Mouse (Mus musculus) left cerebral cortex, adult 11 months (tissue): ENCODE measurements around the gene Fam163b.
A peak's percentile ranks its signal among the peaks of the same experiment; 100 is the strongest.

ENCODE experiments used
- DNase-seq: peaks from one replicate; pipeline ENCODE4 v3.0.0; 2022; ENCODE audit warnings: low spot score

Fam163b gene

DNA sequence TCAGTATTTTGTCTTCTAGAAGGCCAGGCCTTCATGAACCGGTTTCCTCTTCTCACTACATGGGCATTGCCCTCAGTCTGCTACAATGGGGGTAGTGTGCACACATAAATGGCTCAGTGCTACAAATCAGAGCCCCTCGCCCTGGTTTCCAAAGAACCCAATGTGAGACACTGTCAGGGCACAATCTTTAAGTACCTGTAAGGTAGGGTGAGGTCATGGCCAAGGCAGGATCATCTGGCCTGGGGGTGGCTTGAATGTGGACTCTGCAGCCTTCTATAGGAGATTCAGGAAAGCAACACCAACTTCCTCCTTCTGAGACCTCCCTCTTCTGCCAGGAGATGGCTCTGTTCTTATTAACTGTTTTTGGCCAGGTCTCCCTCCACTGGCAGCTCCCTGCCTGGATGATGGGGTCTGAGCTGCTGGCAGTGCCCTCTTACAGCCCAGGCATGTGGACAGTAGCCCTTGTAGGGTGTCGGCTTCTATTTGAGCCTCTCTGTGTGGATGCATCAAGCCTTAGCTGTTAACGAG is 55.7 kb downstream of the Fam163b start:
- no peak for DNase-seq

DNA sequence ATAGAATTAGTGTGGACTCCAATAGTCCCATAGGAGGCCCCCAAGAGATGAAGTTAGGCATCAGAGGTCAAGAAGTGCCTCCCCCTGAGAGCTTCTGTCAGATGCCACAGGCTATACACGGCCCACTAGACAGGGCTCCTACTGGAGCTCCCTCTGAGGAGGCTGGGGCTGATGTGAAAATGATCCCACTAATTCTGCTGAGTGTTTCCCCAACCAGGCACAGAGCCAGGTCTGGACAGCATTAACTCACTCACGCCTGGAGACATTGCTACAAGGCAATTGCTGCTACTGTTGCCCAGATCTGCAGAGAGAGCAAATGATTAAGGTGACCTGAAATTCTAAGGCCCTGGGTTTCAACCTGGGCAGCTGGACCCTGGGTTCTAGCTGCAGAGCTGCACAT is 56.5 kb downstream of the Fam163b start:
- DNase-seq = no peak

DNA sequence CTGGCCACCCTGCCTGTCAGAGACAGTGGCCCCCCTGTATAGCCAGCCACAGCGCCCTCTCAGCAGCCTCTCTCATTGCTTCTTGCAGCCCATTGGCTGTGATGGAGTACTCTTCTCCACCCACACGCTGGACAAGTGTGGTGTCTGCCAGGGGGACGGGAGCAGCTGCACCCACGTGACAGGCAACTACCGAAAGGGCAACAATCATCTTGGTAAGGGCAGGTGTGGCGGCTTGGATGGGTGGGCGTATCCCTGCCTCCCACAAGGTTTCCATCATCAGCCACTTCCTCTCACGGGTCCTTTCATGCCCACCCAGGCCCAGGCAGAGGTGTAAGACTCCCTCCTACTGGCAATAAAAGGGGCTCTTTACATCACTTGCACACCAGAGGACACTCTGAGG is 57.3 kb downstream of the Fam163b start:
- DNase-seq = no peak

DNA sequence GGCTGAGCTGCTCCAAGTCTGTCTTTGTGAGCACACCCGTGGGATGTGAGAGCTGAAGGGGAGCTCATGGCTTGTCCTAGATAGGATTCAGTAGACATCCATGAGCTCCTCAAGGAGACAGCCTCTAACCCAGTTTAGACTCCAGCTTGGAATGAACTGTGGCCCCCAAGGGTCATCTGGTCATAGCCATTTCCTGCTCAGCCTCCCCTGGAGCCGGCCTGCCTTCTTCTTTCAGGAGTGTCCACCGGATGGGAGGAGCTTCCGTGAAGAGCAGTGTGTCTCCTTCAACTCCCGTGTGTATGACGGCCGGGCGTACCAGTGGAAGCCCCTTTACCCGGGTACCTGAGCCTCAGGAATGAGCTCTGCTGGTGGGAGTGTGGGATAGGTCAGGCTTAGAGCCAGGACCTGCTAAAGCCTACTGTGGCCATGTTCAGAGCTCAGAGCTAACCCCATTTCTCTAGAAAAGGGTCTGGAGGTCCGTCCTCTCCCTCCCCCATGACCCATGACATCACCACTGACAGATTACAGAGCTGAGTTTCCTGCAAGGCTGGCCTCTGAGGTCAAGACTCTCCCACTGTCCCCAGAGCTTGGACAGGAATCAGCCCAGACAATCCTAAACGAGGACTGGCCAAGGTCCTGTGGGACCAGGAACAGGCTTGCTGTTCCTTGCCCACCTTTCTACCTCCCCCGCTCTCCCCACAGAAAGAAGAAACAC is 58.4 kb downstream of the Fam163b start:
- no peak for DNase-seq

DNA sequence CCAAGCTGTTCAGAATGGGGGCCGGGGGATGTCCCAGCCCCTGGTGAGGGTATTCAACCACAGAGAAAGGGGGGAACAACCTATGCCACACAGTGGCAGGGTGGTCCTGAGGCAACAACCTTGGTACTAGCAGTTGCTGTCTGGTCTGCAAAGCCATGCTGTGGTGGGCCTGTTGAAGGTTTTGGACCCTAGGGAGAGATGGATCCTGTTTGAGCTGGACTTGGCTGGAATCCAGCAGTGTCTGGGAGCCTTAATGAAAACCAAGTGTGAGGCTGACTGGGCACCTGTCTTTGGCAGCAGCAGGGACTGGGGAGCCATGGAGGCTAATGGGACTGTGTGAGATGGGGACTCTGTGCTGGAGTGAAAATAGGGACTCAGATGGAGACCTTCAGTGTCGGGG is 62.6 kb downstream of the Fam163b start:
- DNase-seq = no peak

DNA sequence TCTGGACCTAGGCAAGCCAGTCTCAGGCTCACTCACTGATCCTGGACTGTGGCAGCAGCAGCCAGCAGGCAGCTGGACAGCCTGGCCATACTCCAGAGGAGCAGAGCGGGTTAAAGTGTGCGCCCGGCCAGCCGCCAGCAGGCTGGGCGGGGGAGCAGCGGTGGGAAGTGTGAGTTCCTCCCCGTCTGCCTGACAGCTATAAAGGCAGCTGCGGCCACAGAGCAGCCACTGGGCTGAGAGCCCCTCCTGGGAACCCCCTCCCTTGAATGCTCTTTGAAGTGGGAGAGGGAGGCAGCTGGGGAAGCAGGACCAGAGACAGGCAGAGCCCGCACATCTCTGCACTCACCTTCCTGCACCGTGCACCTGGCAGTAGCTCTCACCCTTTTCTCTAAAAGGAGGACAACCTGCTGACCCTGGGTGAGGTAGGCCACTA is 63.1 kb downstream of the Fam163b start, which contains the start of gene Adamtsl2:
Adamtsl2 (plus strand) TSS at position 228 of the 433 bp plus-strand sequence.
- no peak for DNase-seq

DNA sequence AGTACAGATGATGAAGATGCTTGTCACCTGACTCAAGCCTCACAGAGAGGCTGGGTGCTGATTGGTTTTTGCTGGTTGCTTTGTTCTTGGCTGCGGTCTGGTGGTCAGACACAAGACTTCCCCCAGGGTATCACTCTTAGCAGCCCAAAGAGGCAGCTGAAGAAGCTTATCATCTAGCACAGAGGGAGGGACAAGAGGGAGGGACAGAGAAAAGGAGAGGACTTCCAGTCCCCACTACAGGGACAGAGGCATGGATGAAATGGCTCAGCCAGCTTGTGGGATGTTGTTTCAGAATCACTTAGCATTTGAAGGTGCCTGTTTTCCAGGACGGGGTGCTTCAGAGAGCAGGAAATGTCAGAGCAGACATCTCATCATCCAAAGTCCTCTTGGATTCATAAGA is 64.0 kb downstream of the Fam163b start:
- no peak for DNase-seq

DNA sequence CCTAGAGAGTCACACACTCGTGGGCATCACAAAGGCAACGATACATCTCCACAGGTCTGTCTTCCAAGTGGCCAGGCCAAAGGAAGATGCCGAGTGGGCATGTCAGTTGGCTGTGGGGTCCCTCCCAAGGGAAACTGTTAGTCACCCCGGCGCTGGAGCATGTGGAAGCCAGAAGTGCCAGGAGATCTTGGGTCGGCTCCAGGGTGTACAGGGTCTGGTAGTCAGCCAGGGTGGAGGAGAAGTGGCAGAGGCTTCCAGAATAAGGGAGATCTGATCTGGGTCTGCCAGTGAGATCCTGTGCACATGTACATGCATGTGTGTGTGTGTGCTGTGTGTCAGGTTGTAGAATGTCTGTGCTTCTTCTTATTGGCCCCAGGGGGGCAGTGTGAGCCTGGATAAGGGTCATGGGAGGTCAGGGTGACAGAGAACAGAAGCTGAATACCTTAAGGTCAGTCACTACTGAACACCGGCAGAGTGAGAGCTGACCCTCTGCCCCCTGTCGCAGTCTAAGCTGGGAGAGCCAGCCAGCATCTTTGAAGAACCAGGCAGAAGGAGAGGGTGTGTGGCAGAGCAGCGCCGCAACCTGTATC is 64.5 kb downstream of the Fam163b start:
- no peak for DNase-seq

DNA sequence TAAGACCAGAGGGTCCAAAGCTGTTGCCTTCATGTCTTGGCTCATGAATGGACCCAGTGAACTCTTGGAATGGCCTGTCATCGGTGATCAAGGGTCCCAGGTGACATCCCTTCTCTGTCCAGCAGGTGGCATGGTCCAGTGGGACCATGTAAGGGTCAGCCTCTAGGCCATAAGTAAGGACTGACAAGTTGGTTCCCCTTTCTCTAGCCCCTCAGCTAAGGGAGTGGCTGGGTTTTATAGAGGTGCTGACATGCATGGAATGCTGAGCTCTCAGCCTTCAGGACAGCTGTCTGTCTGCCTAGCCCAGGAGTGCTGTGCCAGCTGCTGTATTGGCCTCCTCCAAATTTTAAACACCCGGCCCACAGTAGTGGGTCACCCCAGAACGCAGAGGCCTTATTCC is 66.8 kb downstream of the Fam163b start:
- no peak for DNase-seq

DNA sequence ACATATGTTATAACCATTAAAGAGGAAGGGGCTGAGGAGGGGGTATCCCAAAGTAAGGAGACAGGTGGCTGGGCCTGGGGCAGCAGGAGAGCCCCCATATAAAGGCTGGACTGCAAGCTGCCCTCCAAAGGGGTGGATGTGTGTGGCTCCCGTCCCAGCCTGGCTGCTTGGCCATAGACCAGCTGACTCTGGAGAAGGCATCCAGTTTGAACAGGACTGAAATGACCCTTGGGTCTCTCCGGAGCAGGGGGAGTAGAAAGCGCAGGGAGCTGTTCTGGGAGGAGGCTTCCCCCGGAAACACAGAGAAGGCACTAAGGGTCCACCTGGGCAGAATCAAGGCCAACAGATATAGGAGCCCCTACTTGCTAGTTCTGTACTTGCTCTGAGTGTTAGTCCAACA is 67.5 kb downstream of the Fam163b start:
- no peak for DNase-seq

DNA sequence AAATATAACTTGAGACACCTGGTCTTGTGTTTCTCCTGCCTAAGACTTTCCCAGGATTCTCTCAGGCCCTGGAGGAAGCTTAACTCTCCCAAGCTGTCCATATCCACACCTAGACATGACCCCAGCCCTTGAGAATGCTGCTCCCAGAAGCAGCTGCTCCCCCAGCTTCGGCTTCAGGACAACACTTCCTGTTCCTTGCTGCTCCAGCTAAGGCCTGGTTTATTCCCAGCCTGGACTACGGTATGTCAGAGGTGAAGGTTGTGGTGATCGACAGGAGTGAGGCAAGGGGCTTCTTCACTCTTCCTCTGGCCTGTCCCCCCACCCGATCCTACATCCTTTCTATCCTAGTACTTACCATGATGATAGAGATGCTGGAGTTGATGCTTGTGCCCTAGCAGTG is 68.9 kb downstream of the Fam163b start:
- no peak for DNase-seq

DNA sequence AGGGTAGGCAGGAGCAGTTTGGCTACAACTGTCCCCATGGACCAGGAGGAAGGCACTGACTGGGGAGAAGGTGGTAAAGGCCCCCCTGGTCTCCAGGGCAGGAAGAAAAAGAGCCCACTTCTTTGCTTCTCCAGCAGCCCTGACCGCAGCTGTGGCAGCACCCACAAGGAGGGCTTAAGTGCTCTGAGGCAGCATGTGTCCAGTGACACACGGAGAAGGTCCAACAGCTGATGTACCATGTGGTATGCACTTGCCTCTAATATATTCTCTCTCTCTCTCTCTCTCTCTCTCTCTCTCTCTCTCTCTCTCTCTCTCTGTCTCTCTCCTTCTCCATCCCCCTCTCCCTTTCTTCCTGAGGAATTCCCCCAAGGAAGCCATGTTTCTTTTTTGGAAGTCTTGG is 70.3 kb downstream of the Fam163b start, which contains the start of gene Mymk:
Mymk (minus strand) TSS at position 202 of the 400 bp plus-strand sequence.
- DNase-seq = no peak

DNA sequence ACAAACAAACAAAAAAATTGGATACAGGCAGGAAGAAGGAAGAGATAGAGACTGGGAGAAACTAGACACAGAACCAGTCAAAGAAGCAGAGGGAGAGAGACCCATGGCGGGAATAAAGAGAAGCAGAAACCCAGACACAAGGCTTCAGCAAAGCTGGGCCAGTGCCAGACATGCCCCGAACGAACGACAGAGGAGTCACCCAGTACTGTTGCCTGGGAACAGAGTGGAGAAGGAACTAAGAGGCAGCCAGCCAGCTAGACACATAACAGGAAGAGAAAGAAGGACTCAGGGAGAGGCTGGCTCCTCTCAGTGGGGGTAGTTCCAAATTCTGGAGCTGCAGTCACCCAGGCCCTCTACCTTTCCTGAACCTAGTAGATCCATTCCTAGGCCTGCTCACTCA is 71.2 kb downstream of the Fam163b start:
- DNase-seq = peak; percentile 70

DNA sequence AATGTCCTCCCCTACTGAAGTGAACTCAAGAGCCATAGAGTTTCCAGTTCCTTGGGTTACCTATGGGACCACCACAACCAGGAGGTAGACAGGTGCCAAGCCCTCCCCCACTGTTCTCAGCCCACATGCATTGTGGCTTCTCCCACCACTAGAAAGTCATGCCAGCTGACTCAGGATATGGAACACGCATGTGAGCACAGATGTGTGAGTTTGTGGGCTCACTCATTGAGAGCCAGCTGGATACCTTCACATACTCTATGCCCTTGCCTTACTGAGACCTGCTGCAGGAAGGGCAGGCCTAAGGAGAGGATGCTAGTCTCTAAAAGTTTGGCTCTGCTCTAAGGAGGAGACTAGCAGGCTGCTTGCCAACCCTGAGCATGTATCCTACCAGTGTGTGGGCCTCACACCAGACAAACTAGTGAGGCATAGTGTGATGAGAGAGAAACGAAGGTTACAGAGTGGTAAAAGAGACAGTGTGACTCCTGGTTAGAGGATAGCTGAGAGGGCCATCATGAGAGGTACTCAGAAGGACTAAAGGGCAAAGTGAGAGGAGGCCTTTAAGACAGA is 72.0 kb downstream of the Fam163b start:
- DNase-seq = no peak

DNA sequence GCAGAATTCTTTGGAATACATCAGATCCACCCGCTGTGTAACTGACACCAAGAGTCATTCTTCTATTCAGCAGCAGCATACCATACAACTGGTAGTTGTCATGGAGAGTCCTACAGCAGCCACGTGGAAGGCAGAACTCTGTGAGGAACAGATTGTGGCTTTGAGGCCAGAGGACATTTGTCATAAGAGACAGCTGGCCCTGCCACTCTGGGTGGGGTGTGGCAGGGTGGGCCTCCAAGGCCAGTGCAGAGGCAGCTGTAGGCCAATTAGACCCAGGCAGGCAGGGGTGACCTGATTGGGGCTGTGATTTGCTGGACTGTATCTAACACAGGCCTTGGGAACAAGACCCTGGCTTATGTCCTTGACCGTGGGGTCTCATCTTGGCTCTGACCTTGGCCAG is 72.6 kb downstream of the Fam163b start:
- no peak for DNase-seq

DNA sequence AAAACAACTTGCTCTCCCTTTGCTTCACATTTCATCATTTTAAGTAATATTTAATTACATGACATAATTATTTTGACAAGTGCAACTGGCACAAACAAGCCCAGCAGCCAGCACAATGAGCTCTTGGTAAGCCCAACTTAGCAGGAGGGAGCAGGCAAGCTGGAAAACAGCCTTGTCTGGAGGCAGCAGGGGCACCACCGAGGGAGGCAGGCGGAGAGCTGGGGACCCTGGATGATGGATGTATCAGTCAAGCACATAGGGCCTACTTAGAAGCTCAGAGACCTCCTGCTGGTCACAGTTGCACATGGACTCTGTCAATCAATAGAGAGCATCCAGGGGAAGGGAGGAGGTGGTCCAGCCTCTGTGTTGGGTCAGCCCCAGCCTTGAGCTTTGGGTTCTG is 74.3 kb downstream of the Fam163b start:
- DNase-seq = no peak

DNA sequence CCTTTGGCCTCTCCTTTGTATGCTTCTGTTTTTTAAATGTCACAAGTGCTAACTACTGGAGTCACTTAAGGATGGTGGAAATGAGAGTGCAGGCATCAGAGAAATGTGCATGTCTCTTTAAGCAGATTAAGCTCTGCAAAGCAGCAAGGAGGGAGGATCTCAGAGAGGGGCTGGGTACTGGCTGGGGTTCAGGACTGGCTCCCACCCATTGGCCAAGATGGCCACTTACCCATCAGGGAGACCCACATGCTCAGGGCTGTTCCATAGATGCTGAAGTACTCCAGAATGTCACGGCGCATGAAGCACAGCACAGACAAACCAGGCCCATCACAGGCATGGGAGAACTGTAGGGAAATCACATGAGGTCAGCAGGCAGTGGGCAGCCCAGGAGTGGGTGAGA is 75.2 kb downstream of the Fam163b start:
- DNase-seq = no peak
